Mouse (Mus musculus) adrenal gland, postnatal 14 days (tissue): ENCODE results near the gene Fam49a. TPM values are rescaled to one million over a fixed set of nuclear protein-coding genes. Genes with fewer than 3 reads are reported as not detected.
"Not testable (repeated sequence)": the region's sequence is repeated elsewhere in the genome, so short reads cannot be mapped to it uniquely, and the experiment has no call there.

Experiments
- DNase-seq: peaks from one replicate; pipeline ENCODE4 v3.0.0; 2021; ENCODE audit warnings: mixed read lengths
- total RNA-seq: library from RNA; stranded (reverse); gene quantifications from 2 replicates; pipeline ENCODE4 v1.2.3, GENCODE M21; 2021

Fam49a gene
- total RNA-seq, 1 experiment from 2014 or later: 22.0 TPM

DNA sequence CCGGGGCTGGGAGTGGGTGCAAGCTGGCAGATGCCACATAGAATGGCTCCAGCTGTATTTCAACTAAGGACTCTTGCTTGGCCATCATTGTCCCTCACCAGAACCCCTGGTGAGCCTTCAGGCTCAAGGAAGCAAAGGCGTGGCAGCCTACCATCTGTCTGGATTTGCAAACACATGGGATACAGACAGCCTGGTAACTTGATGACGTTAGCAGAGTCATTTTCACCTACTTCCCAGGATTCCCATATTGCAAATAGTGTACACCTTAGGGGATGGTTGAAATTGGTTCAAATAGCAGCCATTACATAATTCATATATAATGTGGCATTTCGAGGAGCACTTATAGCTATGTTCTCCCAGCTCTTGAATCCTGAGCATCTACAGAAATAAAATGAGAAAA is 52.0 kb downstream of the Fam49a start:
- DNase-seq: no peak

- DNase-seq: no peak
These were observed 52.4 kb downstream of the Fam49a start for GRCm38 (mm10) chr12:12314326-12314725.

DNA sequence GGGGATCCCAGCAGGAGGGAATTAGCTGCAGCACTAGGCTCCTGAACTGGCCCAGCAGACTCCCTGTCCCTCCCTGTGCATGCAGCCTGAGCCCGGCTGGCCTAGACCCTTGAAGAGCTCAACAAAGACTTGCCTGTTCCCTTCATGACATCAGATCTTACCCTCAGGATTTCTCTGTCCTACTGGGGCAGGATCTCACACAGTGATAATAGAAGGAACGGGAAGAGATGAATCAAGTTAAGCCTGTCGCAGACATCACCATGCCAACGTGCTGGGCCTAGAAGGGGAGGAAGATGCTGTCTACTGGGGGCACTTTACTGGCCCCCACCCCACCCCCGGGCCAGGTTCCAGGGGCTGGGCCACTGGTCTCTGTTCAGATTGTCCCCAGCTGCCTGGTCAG is 53.1 kb downstream of the Fam49a start:
- no peak for DNase-seq

GRCm38 (mm10) chr12:12316956-12317355 is 55.0 kb downstream of the Fam49a start:
- peak; percentile 64 for DNase-seq

GRCm38 (mm10) chr12:12317606-12318005 is 55.7 kb downstream of the Fam49a start:
- DNase-seq: no peak

DNA sequence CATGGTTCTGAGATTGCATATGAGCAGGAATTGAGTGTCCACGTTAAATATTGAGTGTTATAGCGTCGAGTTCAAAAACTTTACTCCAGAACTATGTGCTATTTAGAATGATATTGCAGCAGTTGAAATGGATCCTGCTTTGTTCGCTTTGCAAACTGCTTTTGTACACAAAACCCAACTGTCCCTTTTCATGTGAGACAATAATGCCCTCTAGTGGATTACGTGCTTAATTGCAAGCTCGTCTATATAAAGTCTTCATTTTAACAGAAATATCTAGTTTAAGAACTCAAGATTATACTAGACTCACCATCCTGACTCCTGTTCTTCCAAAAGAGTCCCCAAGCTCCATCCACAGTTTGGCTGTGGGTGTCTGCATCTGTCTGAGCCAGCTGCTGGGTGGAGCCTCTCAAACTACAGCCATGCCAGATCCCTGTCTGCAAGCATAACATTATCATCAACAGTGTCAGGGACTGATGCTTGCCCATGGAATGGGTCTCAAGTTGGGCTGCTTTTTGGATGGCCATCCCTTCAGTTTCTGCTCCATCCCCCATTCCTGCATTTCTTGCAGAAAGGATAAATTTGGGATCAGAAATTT is 56.3 kb downstream of the Fam49a start:
- DNase-seq: no peak

DNA sequence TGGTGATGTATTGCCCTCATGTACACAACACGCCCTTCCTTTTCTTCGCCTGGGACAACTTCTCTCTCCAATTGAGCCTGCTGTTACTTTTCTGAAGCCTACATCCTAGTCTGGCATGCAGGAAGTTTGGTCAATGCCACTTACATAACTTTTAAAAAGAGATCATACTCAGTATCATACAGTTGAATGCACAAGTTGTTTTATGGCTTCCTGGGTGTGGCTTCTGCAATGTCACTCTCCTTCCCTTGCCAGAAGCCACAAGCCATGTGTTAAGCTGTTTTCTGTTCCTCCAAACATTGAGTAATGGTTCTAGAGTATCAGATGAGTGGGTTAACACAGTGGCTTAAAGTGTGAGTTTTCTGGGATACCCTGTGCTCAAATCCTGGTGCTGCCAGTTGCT is 58.8 kb downstream of the Fam49a start:
- DNase-seq: no peak

GRCm38 (mm10) chr12:12321111-12321510 is 59.2 kb downstream of the Fam49a start:
- DNase-seq: no peak

GRCm38 (mm10) chr12:12323084-12323483 is 61.1 kb downstream of the Fam49a start:
- no peak for DNase-seq

- DNase-seq: peak; percentile 92
These were observed 61.8 kb downstream of the Fam49a start for GRCm38 (mm10) chr12:12323616-12324223.

GRCm38 (mm10) chr12:12324266-12324665 is 62.3 kb downstream of the Fam49a start:
- not testable (repeated sequence) for DNase-seq

GRCm38 (mm10) chr12:12333526-12334310 is 71.8 kb downstream of the Fam49a start:
- no peak for DNase-seq

- no peak for DNase-seq
These were observed 72.5 kb downstream of the Fam49a start for GRCm38 (mm10) chr12:12334486-12334885.

DNA sequence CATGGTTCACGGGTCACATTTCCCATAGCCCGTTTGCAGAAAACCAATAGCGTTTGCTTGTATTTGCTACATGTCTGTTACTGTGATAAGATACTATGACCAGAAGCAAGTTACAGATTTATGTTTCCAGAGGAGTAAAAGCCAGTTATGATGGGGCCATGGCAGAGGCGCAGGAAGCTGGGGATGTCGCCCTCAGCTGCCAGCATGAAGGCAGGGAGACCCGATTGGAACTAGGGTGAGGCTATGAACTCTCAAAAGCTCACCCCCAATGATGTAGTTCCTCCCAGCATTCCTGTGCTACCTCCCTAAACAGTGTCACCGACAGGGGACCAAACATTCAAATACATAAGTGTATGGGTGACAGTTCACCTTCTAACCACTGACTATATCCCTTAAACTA is 73.6 kb downstream of the Fam49a start:
- no peak for DNase-seq

DNA sequence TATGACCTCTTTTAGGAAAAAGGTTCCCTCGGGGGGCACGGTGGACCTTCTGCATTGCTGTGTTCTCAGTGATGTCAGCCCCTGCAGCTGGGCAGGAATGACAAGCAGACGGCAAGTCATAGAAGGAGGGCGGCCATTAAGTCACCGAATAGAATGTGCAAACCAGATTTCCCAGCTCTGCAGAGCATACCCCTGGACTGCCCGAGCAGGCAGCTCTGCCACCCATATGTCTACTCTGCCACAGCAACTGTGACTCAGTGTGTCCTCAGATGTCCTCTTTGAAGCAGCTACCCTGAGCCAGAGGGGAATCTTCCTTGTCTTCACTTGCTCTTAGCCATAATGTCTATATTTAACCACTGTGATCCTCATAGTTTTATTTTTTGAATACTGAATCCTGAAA is 75.4 kb downstream of the Fam49a start:
- DNase-seq: no peak

- no peak for DNase-seq
These were observed 81.4 kb downstream of the Fam49a start for GRCm38 (mm10) chr12:12343320-12343719.

DNA sequence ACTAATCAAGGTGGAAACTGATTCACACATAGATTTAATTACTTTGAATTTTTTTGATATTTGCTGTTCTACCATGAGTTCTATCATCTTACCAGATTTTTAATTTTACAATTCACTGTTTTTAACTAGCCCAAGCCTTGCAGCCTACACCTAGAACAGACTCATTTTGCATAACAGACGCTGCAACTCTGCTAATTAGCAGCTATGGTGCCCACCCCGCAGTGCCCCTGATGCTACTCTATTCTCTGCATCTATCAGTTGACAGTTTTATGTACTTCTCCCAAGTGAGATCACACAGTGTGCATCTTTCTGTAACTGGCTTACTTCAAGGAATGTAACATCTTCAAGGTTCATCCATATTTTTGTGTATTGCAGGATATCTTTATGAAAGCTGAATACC is 86.7 kb downstream of the Fam49a start:
- DNase-seq: no peak

DNA sequence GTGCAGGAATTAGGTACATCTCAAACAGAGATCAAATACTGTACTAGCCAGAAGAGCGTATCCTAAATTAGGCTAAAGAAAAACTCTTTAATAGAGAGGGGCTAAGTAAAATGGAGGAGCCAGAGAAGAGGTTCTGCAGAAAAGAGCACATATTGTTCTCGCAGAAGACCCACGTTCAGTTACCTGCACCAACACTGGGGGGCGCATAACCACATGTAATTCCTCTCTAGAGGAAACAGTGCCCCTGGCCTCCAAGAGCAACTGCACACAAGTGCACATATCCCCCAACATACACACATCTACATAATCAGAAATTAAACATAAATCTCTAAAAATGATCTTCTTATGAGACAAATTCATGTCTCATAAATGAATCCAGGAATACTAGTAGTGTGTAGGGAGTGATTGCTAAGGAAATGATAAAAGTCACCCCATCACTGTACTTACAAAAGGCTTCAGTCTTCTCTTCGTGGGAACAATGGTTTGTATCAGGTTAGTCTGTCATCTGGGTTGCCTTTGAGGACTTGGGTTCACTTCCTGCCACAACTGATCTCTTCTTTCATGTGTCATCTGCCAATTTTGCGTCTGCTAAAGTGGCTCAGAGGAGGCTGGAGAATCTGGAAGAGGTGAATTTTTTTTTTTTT is 87.8 kb downstream of the Fam49a start:
- no peak for DNase-seq

DNA sequence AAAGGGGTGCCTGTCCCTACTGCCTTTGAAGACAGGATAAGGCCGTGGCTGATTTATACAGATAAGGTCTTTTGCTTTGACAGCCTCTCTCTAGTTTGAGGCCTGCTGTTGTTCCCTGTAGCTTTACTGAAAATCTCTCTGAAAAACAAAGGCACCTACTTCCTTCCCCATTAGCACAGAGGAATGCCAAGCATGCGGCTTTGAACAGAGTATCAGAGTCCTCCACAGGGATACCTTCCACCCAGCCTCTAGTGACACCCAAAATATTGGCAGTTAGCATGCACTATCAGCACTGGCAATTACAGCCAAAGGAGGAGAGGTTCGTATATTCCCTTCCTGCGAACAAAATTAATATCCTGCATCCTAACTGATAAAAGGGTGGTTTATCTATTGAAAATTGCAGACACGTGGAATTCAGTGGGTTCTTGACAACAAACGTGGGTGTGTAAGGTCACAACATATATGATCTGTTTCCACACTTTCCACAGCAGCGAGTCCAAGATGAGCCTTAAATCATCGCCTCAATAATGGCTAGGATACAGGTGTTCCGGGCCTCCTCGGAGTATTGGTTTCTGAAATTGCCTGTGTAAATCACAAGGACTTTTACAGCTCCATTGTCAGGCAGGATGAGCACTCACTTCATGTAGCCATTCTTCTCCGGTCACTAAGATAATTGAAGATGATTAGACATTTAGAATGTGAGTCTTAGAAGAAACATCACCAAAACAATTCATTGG is 90.0 kb downstream of the Fam49a start:
- DNase-seq: no peak

DNA sequence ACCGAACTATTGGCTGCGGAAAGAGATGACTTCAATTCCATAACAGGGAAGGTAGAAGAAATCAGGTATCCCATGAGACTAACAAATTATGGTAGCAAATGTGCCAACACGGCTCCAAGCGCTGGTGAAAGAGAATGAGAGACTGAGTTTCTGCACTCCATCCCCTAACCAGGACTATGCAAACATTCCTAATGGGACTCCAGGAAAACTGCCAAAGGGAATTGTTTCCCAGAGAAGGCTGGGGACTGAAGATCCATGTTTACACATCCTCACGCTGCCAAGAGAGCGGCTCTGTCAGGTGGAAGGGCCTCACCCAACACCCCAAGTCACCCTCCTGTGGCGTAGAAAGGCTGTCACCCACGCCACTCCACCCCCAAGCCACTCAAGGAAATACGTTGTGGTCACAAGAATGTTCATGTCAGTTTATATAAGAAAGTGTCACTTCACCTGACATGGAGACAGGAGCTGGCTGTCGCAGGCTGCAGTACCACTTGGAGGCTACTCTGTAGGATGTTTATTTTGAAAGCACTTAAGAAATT is 92.2 kb downstream of the Fam49a start:
- no peak for DNase-seq

DNA sequence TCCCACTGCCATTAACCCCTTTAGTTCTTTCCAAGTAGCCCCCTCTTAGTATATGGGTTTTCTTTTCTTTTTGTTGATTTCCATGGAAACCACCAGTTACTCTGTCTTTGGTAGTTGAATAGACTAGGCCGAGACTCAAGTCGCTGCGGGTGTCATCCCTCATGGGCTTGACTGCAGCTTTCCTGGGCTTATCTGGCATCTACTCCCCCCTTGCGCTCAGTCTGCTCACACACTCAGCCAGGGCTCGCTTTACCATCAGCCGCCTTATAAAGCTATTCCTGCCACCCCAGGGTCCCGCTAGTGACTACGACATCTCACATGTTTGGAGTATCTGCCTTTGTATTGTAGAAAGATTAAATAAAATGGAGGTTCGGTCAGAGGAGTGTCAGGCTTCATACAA is 94.1 kb downstream of the Fam49a start:
- DNase-seq: no peak

DNA sequence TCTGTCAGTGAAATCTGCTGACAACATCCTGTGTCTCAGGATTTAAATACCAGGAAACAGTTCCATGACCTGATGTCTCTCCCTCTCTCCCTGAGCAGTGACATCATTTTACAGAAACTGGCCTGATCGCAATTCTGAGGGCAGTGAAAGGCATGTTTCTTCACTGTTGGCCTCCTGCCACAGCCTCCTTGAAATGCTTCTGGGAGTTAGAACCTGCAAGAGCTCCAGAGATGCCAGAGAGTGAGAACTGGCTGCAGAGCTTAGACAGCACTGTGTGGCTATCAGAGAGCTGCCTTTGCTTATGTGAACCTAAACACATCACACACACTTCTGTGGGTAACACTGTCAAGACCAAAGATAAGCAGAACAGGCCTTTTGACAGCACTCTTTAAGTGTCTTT is 94.5 kb downstream of the Fam49a start:
- peak; percentile 70 for DNase-seq
